Mouse (Mus musculus): Measurements from ENCODE around the gene Hoxa7. TPM values are rescaled to one million over a fixed set of nuclear protein-coding genes. Genes with fewer than 3 reads are reported as not detected.

Hoxa7 gene
- polyA plus RNA-seq, 1 experiment from 2014 or later = not detected

DNA sequence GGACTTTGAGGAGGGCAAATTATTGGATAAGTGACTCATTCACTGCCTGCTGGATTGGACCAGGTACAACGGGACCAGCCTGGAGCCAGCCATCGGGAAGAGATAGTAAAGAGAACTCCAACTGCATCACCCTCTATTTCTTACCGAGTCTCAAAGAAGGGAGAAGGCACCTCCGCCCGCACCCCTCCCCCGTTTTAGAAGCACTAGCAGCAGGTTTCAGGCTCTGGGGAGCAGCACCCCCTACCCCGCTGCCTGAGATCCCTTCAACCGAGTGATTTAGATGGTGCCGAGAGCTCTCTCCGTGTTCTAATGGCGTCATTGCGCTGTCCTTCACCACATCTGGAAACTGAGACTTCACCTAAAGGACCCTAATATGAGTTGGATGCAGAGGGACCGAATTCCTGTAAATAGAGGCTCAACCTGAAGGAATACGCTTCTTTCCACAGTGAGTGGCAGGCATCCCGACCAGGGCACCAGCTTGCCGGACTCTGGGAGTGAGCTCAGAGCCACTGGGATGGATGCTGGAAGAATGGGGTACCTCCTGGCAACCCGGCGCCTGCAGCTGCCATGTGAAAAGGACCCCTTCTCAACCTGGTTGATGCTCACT is 43.8 kb upstream of the Hoxa7 start:
- no peak overlapping the region for H3K9ac ChIP-seq (ENCODE audit: low read depth, low read length)
- H3K4me3 ChIP-seq (ENCODE audit: low read depth, low read length) = no peak overlapping the region
- H3K4me2 ChIP-seq (ENCODE audit: low read length) = no peak overlapping the region
- ATAC-seq = no peak
- no peak overlapping the region for H3K27ac ChIP-seq (ENCODE audit: low read length)
- H3K9me3 ChIP-seq (replicated peaks; ENCODE audit: control insufficient read depth, low read length, poor library complexity, severe bottlenecking) = no peaks in the 10 kb centered on the region
- 1% methylated on average over 18 of the region's 18 CpGs for WGBS
- peaks cover 4% of the 10 kb centered on the region; the same call in 1 of the 2 replicates for H3K4me1 ChIP-seq (ENCODE audit: control insufficient read depth, insufficient read depth, low read length)
- no peaks in the 10 kb centered on the region for H3K36me3 ChIP-seq (ENCODE audit: control insufficient read depth, insufficient read depth, low read length)
- peaks cover 83% of the 10 kb centered on the region for H3K27me3 ChIP-seq (ENCODE audit: control insufficient read depth, insufficient read depth, low read depth, low read length)

GRCm38 (mm10) chr6:52264106-52264790 is 42.6 kb upstream of the Hoxa7 start:
- 1% methylated on average over 5 of the region's 5 CpGs for WGBS
- Histone ChIP-seq H3K27me3 (ENCODE audit: control insufficient read depth, insufficient read depth, low read depth, low read length) (peaks cover 81% of the 10 kb centered on the region), H3K4me2 (ENCODE audit: low read length) (no peak overlapping the region), H3K36me3 (ENCODE audit: control insufficient read depth, insufficient read depth, low read length) (no peaks in the 10 kb centered on the region), H3K9me3 (replicated peaks; ENCODE audit: control insufficient read depth, low read length, poor library complexity, severe bottlenecking) (no peaks in the 10 kb centered on the region), H3K27ac (ENCODE audit: low read length) (no peak overlapping the region), H3K4me1 (ENCODE audit: control insufficient read depth, insufficient read depth, low read length) (peaks cover 4% of the 10 kb centered on the region; the same call in 1 of the 2 replicates), H3K4me3 (ENCODE audit: low read depth, low read length) (no peak overlapping the region), H3K9ac (ENCODE audit: low read depth, low read length) (no peak overlapping the region)
- no peak for ATAC-seq

- Histone ChIP-seq H3K4me1 (ENCODE audit: control insufficient read depth, insufficient read depth, low read length) (peaks cover 4% of the 10 kb centered on the region; the same call in 1 of the 2 replicates), H3K9ac (ENCODE audit: low read depth, low read length) (no peak overlapping the region), H3K27me3 (ENCODE audit: control insufficient read depth, insufficient read depth, low read depth, low read length) (peaks cover 79% of the 10 kb centered on the region), H3K27ac (ENCODE audit: low read length) (no peak overlapping the region), H3K9me3 (replicated peaks; ENCODE audit: control insufficient read depth, low read length, poor library complexity, severe bottlenecking) (no peaks in the 10 kb centered on the region), H3K4me3 (ENCODE audit: low read depth, low read length) (no peak overlapping the region), H3K36me3 (ENCODE audit: control insufficient read depth, insufficient read depth, low read length) (no peaks in the 10 kb centered on the region), H3K4me2 (ENCODE audit: low read length) (no peak overlapping the region)
- under 1% methylated on average over 6 of the region's 6 CpGs for WGBS
- no peak for ATAC-seq
These were observed 41.6 kb upstream of the Hoxa7 start for GRCm38 (mm10) chr6:52263321-52263585.

GRCm38 (mm10) chr6:52262463-52263320 is 41.0 kb upstream of the Hoxa7 start:
- WGBS = 1% methylated on average over 24 of the region's 24 CpGs
- Histone ChIP-seq H3K9ac (ENCODE audit: low read depth, low read length) (no peak overlapping the region), H3K4me2 (ENCODE audit: low read length) (no peak overlapping the region), H3K36me3 (ENCODE audit: control insufficient read depth, insufficient read depth, low read length) (no peaks in the 10 kb centered on the region), H3K4me1 (ENCODE audit: control insufficient read depth, insufficient read depth, low read length) (peaks cover 4% of the 10 kb centered on the region; the same call in 1 of the 2 replicates), H3K9me3 (replicated peaks; ENCODE audit: control insufficient read depth, low read length, poor library complexity, severe bottlenecking) (no peaks in the 10 kb centered on the region), H3K4me3 (ENCODE audit: low read depth, low read length) (no peak overlapping the region), H3K27ac (ENCODE audit: low read length) (no peak overlapping the region), H3K27me3 (ENCODE audit: control insufficient read depth, insufficient read depth, low read depth, low read length) (peaks cover 76% of the 10 kb centered on the region)
- ATAC-seq = no peak

- no peak overlapping the region for H3K4me3 ChIP-seq (ENCODE audit: low read depth, low read length)
- H3K4me1 ChIP-seq (ENCODE audit: control insufficient read depth, insufficient read depth, low read length) = peaks cover 4% of the 10 kb centered on the region; the same call in 1 of the 2 replicates
- peaks cover 76% of the 10 kb centered on the region for H3K27me3 ChIP-seq (ENCODE audit: control insufficient read depth, insufficient read depth, low read depth, low read length)
- H3K36me3 ChIP-seq (ENCODE audit: control insufficient read depth, insufficient read depth, low read length) = no peaks in the 10 kb centered on the region
- WGBS = 4% methylated on average over 9 of the region's 9 CpGs
- H3K9me3 ChIP-seq (replicated peaks; ENCODE audit: control insufficient read depth, low read length, poor library complexity, severe bottlenecking) = no peaks in the 10 kb centered on the region
- H3K27ac ChIP-seq (ENCODE audit: low read length) = no peak overlapping the region
- ATAC-seq = no peak
- no peak overlapping the region for H3K4me2 ChIP-seq (ENCODE audit: low read length)
- H3K9ac ChIP-seq (ENCODE audit: low read depth, low read length) = no peak overlapping the region
These were observed 40.3 kb upstream of the Hoxa7 start for GRCm38 (mm10) chr6:52261751-52262462.

- peaks cover 4% of the 10 kb centered on the region; the same call in 1 of the 2 replicates for H3K4me1 ChIP-seq (ENCODE audit: control insufficient read depth, insufficient read depth, low read length)
- H3K27me3 ChIP-seq (ENCODE audit: control insufficient read depth, insufficient read depth, low read depth, low read length) = peaks cover 73% of the 10 kb centered on the region
- no peaks in the 10 kb centered on the region for H3K9me3 ChIP-seq (replicated peaks; ENCODE audit: control insufficient read depth, low read length, poor library complexity, severe bottlenecking)
- H3K36me3 ChIP-seq (ENCODE audit: control insufficient read depth, insufficient read depth, low read length) = no peaks in the 10 kb centered on the region
- no peak for ATAC-seq
- 1% methylated on average over 31 of the region's 72 CpGs for WGBS
- no peak within 1 kb of the TSS for H3K9ac ChIP-seq (ENCODE audit: low read depth, low read length)
- H3K4me3 ChIP-seq (ENCODE audit: low read depth, low read length) = peak within 1 kb of the TSS; percentile 20
- peak within 1 kb of the TSS; percentile 33; the same call in 1 of the 2 replicates for H3K4me2 ChIP-seq (ENCODE audit: low read length)
- H3K27ac ChIP-seq (ENCODE audit: low read length) = no peak within 1 kb of the TSS
These were observed 39.3 kb upstream of the Hoxa7 start, which contains the start of gene Hoxa13 for GRCm38 (mm10) chr6:52260654-52261575. TSS of gene Hoxa13 (minus strand) at chr6:52260880.

GRCm38 (mm10) chr6:52259811-52260261 is 38.2 kb upstream of the Hoxa7 start:
- Histone ChIP-seq H3K4me1 (ENCODE audit: control insufficient read depth, insufficient read depth, low read length) (peaks cover 4% of the 10 kb centered on the region; the same call in 1 of the 2 replicates), H3K27me3 (ENCODE audit: control insufficient read depth, insufficient read depth, low read depth, low read length) (peaks cover 71% of the 10 kb centered on the region), H3K36me3 (ENCODE audit: control insufficient read depth, insufficient read depth, low read length) (no peaks in the 10 kb centered on the region), H3K9me3 (replicated peaks; ENCODE audit: control insufficient read depth, low read length, poor library complexity, severe bottlenecking) (no peaks in the 10 kb centered on the region), H3K4me2 (ENCODE audit: low read length) (no peak overlapping the region; the same call in 1 of the 2 replicates), H3K9ac (ENCODE audit: low read depth, low read length) (no peak overlapping the region), H3K4me3 (ENCODE audit: low read depth, low read length) (no peak overlapping the region), H3K27ac (ENCODE audit: low read length) (no peak overlapping the region)
- no peak for ATAC-seq
- WGBS = 1% methylated on average over 39 of the region's 39 CpGs
